Mouse (Mus musculus) left cerebral cortex, postnatal 4 days (tissue): Measurements from ENCODE around the gene Ap1g2. TPM values are rescaled to one million over a fixed set of nuclear protein-coding genes. Genes with fewer than 3 reads are reported as not detected.
A peak's percentile ranks its signal among the peaks of the same experiment; 100 is the strongest.

Experiments used
- DNase-seq: peaks from one replicate; pipeline ENCODE4 v3.0.0-alpha.2; 2022
- intact Hi-C: fragments of 180-260 bp; cut with DNase I; formaldehyde crosslinking; loops from one replicate; pipeline ENCODE4 v1.15.1; 2025
- total RNA-seq, 2 experiments: library from RNA; stranded (reverse); gene quantifications; 2 replicates each; pipeline ENCODE4 v1.2.3; 2021

Gene Ap1g2
- total RNA-seq, 2 experiments from 2014 or later = 25.8 to 31.4 TPM

GRCm38 (mm10) chr14:55114759-55115701, 8.6 kb upstream of the Ap1g2 start:
- intact Hi-C loops = no loop called here
- DNase-seq = peak; percentile 69

- intact Hi-C loops = no loop called here
- peak; percentile 50 for DNase-seq
Measured at GRCm38 (mm10) chr14:55113975-55114645, 7.7 kb upstream of the Ap1g2 start.

- DNase-seq = no peak
- intact Hi-C loops = no loop called here
Measured at GRCm38 (mm10) chr14:55113351-55113974, 7.1 kb upstream of the Ap1g2 start.

- no peak for DNase-seq
Measured at GRCm38 (mm10) chr14:55111720-55112119, 5.3 kb upstream of the Ap1g2 start.

DNA sequence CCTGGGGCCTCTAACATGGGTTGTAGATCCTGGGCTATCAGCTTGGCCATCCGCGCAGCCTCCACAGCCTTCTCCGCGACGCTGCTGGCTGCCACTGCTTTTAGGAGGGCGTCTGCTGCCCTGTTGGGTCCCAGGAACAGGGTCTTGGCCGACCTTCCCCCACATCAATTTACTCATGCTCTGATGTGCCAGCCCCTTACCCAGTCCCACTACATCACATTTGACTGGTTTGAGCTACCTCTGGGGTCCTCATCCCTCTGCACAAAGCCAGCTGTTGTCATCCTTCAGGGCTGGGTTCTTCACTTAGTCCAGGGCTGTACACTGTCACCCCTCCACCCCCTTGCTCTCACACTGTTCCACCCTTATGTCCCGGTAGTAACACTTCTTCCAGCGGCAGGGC, 3.7 kb upstream of the Ap1g2 start:
- intact Hi-C loops = no loop called here
- DNase-seq = no peak

More at GRCm38 (mm10) chr14:55111720-55112119, 5.3 kb upstream of the Ap1g2 start:
- intact Hi-C loops = no loop called here

GRCm38 (mm10) chr14:55109048-55109873, 2.9 kb upstream of the Ap1g2 start:
- DNase-seq = no peak
- intact Hi-C loops = no loop called here

GRCm38 (mm10) chr14:55108202-55108870, 1.9 kb upstream of the Ap1g2 start:
- DNase-seq = peak; percentile 84
- intact Hi-C loops = no loop called here

GRCm38 (mm10) chr14:55106990-55107389, 597 bp upstream of the Ap1g2 start:
- intact Hi-C loops = no loop called here
- no peak for DNase-seq

- intact Hi-C loops = no loop called here
- no peak for DNase-seq
Measured at GRCm38 (mm10) chr14:55105386-55105785, 1.0 kb downstream of the Ap1g2 start.

DNA sequence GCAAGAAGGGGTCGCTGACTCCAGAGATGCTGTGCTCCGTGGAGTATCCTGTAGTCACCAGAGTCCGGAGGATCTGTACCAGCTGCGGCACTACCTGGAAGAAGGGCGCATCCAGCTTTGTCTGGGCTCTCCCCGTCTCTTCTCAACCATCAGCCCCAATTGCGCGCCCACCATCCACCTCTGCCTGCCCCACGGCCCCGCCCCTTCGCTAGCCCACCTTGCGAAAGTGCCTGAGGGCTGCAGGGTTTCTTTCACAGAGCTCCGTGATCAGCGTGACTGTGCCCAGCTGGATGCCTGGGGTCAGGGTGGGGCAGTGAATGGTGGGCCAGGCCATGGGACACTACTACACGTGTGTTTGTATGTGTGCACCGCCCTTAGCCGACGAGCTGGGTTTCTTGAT, 2.0 kb downstream of the Ap1g2 start:
- intact Hi-C loops = no loop called here
- no peak for DNase-seq

DNA sequence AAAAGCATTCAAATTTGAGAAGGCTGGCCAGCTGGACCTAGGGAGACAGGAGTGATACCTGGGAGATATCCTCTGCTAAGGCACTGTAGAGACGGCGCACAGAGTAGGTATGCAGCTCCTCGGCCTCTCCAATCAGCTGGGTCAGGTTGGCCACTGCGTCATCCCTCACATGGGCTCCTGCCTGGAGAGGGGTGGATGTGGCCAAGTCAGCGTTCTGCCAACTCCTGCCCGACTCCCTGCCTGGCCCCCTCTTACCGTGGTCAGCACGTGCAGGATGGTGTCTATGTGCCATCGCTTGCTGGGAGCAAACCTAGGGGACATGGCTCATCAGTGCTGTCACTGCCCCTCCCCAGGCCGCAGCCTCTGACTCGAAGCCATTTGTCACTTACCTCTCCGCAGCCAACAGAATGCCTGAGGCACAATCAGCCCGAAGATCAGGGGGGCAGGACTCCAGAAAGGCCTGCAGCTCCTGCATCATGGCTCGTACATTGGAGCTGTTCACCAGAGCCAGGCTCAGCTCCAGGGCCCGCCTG, 4.1 kb downstream of the Ap1g2 start:
- no peak for DNase-seq

GRCm38 (mm10) chr14:55101592-55101991, 4.8 kb downstream of the Ap1g2 start:
- peak; percentile 63 for DNase-seq
- intact Hi-C loops = loop anchor here (2.0 kb wide), 1 partner anchor 77 kb away; no protein-coding TSS in a partner anchor

More for the DNA sequence above, 4.1 kb downstream of the Ap1g2 start:
- intact Hi-C loops = no loop called here

- intact Hi-C loops = loop anchor here (5.0 kb wide), 1 partner anchor 191 kb away; no protein-coding TSS in a partner anchor
- peak; percentile 68 for DNase-seq
Measured at GRCm38 (mm10) chr14:55098067-55098466, 8.3 kb downstream of the Ap1g2 start.

DNA sequence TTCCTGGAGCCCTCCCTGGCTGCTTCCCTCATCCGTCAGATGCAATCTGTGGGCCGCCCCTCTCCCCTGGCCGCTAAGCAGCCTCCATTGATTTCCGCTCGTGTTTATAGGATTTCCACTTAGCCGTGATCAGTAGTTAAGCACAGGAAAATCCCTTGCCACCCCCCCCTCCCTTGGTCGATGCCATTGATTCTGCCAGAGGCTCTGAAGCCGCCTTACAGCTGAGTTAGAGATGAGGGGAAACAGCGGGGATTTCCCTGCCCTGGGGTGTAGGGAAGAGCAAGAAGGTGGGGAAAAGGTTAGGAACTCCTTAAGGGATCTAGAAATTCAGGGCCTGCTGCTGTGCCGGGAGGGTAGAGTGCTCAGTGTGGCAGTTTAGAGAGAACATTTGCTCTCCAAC, 8.7 kb downstream of the Ap1g2 start:
- no peak for DNase-seq
- intact Hi-C loops = loop anchor here (5.0 kb wide), 1 partner anchor 190 kb away; no protein-coding TSS in a partner anchor

- DNase-seq = no peak
- intact Hi-C loops = loop anchor here (5.0 kb wide), 1 partner anchor 189 kb away; no protein-coding TSS in a partner anchor
Measured at GRCm38 (mm10) chr14:55096573-55097087, 9.8 kb downstream of the Ap1g2 start.

- intact Hi-C loops = loop anchor here (5.0 kb wide), 1 partner anchor 188 kb away; no protein-coding TSS in a partner anchor
- no peak for DNase-seq
Measured at GRCm38 (mm10) chr14:55095671-55096070, 10.7 kb downstream of the Ap1g2 start.

- DNase-seq = no peak
- intact Hi-C loops = loop anchor here (5.0 kb wide), 1 partner anchor 188 kb away; no protein-coding TSS in a partner anchor
Measured at GRCm38 (mm10) chr14:55095263-55095662, 11.1 kb downstream of the Ap1g2 start.

- peak; percentile 85 for DNase-seq
- intact Hi-C loops = loop anchor here (5.0 kb wide), 1 partner anchor 187 kb away; no protein-coding TSS in a partner anchor
Measured at GRCm38 (mm10) chr14:55094704-55095231, 11.6 kb downstream of the Ap1g2 start, which contains the start of gene Thtpa. Thtpa (plus strand) TSS chr14:55094784.
